Mouse (Mus musculus): ENCODE measurements at regions not wholly inside any gene's neighbourhood (a gene's known extent, or its start where the extent isn't known, plus 50 kb on each side); places are given as distances from the start of the nearest gene placed in this dataset.

- in situ Hi-C loops (cut with MboI; ENCODE audit: unreplicated experiment in 2 of 2), result no loop called here
Measured at GRCm38 (mm10) chr3:18645927-18646326, 697.7 kb downstream of the Cypt12 start.

- in situ Hi-C loops (cut with MboI; ENCODE audit: unreplicated experiment in 2 of 2), result no loop called here
Measured at GRCm38 (mm10) chr3:18653557-18653956, 705.3 kb downstream of the Cypt12 start.

GRCm38 (mm10) chr3:18665738-18666137 lies 717.5 kb downstream of the Cypt12 start:
- in situ Hi-C loops (cut with MboI; ENCODE audit: unreplicated experiment in 2 of 2), result no loop called here

GRCm38 (mm10) chr3:18667726-18668125 lies 719.5 kb downstream of the Cypt12 start:
- in situ Hi-C loops (cut with MboI; ENCODE audit: unreplicated experiment in 2 of 2), result no loop called here

- in situ Hi-C loops (cut with MboI; ENCODE audit: unreplicated experiment in 2 of 2), result no loop called here
Measured at GRCm38 (mm10) chr3:18668936-18669335, 720.7 kb downstream of the Cypt12 start.

GRCm38 (mm10) chr3:18670203-18670700 lies 722.0 kb downstream of the Cypt12 start:
- in situ Hi-C loops (cut with MboI; ENCODE audit: unreplicated experiment in 2 of 2), result no loop called here

- in situ Hi-C loops (cut with MboI; ENCODE audit: unreplicated experiment in 2 of 2), result no loop called here
Measured at GRCm38 (mm10) chr3:18671681-18672080, 723.5 kb downstream of the Cypt12 start.

GRCm38 (mm10) chr3:18683346-18684101 lies 735.3 kb downstream of the Cypt12 start:
- in situ Hi-C loops (cut with MboI; ENCODE audit: unreplicated experiment in 2 of 2), result no loop called here

GRCm38 (mm10) chr3:18695113-18695792 lies 747.0 kb downstream of the Cypt12 start:
- in situ Hi-C loops (cut with MboI; ENCODE audit: unreplicated experiment in 2 of 2), result no loop called here

GRCm38 (mm10) chr3:18696981-18697660 lies 748.9 kb downstream of the Cypt12 start:
- in situ Hi-C loops (cut with MboI; ENCODE audit: unreplicated experiment in 2 of 2), result no loop called here

- in situ Hi-C loops (cut with MboI; ENCODE audit: unreplicated experiment in 2 of 2), result no loop called here
Measured at GRCm38 (mm10) chr3:18698106-18698505, 749.9 kb downstream of the Cypt12 start.

- in situ Hi-C loops (cut with MboI; ENCODE audit: unreplicated experiment in 2 of 2), result no loop called here
Measured at GRCm38 (mm10) chr3:18705165-18705564, 757.0 kb downstream of the Cypt12 start.

GRCm38 (mm10) chr3:18705756-18706155 lies 757.5 kb downstream of the Cypt12 start:
- in situ Hi-C loops (cut with MboI; ENCODE audit: unreplicated experiment in 2 of 2), result no loop called here

- in situ Hi-C loops (cut with MboI; ENCODE audit: unreplicated experiment in 2 of 2), result no loop called here
Measured at GRCm38 (mm10) chr3:18706356-18706755, 758.1 kb downstream of the Cypt12 start.

- in situ Hi-C loops (cut with MboI; ENCODE audit: unreplicated experiment in 2 of 2), result no loop called here
Measured at GRCm38 (mm10) chr3:18707730-18708129, 759.5 kb downstream of the Cypt12 start.

- in situ Hi-C loops (cut with MboI; ENCODE audit: unreplicated experiment in 2 of 2), result no loop called here
Measured at GRCm38 (mm10) chr3:18711661-18712060, 763.5 kb downstream of the Cypt12 start.

GRCm38 (mm10) chr3:18713986-18714385 lies 765.8 kb downstream of the Cypt12 start:
- in situ Hi-C loops (cut with MboI; ENCODE audit: unreplicated experiment in 2 of 2), result no loop called here

- in situ Hi-C loops (cut with MboI; ENCODE audit: unreplicated experiment in 2 of 2), result no loop called here
Measured at GRCm38 (mm10) chr3:18714968-18715630, 766.9 kb downstream of the Cypt12 start.

- in situ Hi-C loops (cut with MboI; ENCODE audit: unreplicated experiment in 2 of 2), result no loop called here
Measured at GRCm38 (mm10) chr3:18715776-18716175, 767.6 kb downstream of the Cypt12 start.

- in situ Hi-C loops (cut with MboI; ENCODE audit: unreplicated experiment in 2 of 2), result no loop called here
Measured at GRCm38 (mm10) chr3:18725507-18725906, 777.3 kb downstream of the Cypt12 start.

- in situ Hi-C loops (cut with MboI; ENCODE audit: unreplicated experiment in 2 of 2), result no loop called here
Measured at GRCm38 (mm10) chr3:18731251-18731650, 783.0 kb downstream of the Cypt12 start.

Measured in v-Abl transformed pro-B cells (cell line).